Mouse (Mus musculus) frontal cortex, postnatal 25 days (tissue): ENCODE results near the gene Fthl17d.
"Not testable (repeated sequence)": the region's sequence is repeated elsewhere in the genome, so short reads cannot be mapped to it uniquely, and the experiment has no call there.

Experiments used
- DNase-seq, 2 experiments: peaks; one replicate each; pipeline ENCODE4 v3.0.0; 2022; ENCODE audit warnings: low spot score in 2 of 2

Gene Fthl17d

DNA sequence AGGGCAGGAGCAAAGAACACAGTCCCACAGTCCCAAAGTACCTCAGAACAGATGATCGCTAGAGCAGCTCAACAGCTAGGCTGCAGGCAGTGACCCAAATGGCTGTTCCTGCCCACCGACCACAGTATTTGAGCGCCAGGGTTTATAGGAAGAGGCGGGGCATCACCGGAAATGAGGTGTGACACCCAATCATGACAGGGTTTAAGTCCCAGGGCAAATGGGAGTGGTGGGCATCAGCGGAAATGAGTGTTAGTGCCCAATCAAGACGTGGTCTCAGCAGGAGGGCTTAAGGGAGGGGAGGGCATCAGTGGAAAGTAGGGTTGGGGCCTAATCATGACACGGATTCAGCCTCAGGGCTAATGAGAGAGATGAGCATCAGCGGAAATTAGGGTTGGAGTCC lies at the start of gene Fthl17d:
Gene Fthl17d (minus strand): TSS at position 101 of the 400 bp plus-strand sequence.
- DNase-seq: not testable (repeated sequence)

DNA sequence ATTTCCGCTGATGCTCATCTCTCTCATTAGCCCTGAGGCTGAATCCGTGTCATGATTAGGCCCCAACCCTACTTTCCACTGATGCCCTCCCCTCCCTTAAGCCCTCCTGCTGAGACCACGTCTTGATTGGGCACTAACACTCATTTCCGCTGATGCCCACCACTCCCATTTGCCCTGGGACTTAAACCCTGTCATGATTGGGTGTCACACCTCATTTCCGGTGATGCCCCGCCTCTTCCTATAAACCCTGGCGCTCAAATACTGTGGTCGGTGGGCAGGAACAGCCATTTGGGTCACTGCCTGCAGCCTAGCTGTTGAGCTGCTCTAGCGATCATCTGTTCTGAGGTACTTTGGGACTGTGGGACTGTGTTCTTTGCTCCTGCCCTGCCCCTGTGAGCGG lies 46.6 kb upstream of the Fthl17d start, which contains the start of gene Fthl17e:
Gene Fthl17e (plus strand): TSS at position 301 of the 400 bp plus-strand sequence.
- not testable (repeated sequence) for DNase-seq

DNA sequence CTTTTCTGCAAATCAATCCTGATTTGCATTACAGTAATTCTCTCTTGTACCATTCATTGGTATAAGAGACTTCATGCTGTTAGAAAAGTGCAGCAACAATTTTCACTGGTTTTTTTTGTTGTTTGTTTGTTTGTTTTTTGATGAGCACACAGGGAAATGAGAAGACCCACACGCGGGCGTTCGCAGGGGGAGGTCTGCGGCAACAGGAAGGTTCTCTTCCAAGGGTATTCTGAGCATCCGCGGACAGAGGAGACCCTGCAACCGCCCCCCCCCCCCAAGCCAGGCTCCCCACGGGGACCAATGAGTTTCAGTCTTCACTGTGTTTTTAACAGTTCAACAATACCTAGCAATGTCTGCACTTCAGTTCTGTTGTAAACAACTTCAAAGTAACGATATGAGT lies 32.9 kb upstream of the Fthl17d start:
- no peak for DNase-seq

DNA sequence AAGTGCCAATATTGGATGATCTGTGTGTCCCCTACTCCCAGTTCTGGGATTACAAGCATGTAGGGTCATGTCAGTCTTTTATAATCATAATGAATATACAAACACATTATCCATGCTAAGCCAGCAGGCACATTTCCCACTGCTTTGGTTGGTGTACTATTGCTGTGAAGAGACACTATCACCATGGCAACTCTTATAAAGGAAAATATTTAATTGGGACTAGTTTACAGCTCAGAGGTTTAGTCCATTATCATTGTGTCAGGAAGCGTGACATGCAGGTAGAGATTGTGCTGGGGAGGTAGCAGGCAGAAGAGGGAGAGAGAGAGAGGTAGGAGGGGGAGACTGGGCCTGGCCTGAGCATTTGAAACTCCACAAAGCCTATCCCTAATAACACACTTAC lies 29.5 kb upstream of the Fthl17d start:
- DNase-seq: no peak

DNA sequence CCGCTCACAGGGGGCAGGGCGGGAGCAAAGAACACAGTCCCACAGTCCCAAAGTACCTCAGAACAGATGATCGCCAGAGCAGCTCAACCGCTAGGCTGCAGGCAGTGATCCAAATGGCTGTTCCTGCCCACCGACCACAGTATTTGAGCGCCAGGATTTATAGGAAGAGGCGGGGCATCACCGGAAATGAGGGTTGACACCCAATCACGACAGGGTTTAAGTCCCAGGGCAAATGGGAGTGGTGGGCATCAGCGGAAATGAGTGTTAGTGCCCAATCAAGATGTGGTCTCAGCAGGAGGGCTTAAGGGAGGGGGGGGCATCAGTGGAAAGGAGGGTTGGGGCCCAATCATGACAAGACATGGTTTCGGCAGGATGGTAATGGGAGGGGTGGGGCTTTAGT lies 10.1 kb downstream of the Fthl17d start, which contains the start of gene Fthl17c:
Gene Fthl17c (minus strand): TSS at position 101 of the 400 bp plus-strand sequence.
- not testable (repeated sequence) for DNase-seq

DNA sequence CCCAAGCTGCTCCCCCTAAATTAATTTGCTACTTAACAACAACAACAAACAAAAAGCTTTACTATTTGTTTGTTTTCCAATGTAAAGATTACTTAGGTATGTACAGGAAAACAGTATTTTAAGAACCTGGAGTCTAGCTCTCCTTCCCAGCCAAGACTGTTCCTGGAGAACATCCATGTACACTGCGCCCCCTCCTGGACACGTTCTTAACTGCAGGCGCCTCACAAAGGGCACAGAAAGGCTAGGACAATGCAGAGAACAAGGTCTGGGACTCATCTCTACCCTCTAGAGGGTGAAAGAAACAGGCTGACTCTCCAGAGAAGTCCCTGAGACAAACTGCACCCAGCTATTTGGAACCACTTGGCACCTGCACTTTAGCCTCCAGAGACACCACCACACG lies 21.9 kb downstream of the Fthl17d start:
- peak in 1 of 2 experiments; percentile 4 for DNase-seq

DNA sequence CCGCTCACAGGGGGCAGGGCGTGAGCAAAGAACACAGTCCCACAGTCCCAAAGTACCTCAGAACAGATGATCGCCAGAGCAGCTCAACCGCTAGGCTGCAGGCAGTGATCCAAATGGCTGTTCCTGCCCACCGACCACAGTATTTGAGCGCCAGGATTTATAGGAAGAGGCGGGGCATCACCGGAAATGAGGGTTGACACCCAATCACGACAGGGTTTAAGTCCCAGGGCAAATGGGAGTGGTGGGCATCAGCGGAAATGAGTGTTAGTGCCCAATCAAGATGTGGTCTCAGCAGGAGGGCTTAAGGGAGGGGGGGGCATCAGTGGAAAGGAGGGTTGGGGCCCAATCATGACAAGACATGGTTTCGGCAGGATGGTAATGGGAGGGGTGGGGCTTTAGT lies 23.7 kb downstream of the Fthl17d start, which contains the start of gene Fthl17b:
Gene Fthl17b (minus strand): TSS at position 101 of the 400 bp plus-strand sequence.
- not testable (repeated sequence) for DNase-seq

DNA sequence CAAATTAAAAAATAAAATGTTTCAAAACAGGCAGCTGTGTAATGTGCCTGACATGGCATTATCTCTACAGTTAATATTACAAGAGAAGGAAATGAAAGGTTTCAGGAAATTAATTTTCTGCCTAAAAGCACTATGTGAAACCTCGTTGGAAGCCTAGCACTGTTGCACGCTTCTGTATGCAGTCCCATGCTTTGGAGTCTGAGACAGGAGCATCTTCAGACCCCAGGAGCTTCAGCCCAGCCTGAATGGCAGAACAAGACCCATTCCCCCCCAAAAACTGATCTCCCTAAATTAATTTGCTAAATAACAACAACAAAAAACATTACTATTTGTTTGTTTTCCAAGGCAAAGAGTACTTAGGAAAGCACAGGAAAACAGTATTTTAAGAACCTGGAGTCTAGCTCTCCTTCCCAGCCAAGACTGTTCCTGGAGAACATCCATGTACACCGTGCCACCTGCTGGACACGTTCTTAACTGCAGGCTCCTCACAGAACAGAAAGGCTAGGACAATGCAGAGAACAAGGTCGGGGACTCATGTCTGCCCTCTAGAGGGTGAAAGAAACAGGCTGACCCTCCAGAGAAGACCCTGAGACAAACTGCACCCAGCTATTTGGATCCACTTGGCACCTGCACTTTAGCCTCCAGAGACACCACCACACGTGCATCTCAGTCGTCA lies 38.3 kb downstream of the Fthl17d start:
- DNase-seq: peak; percentile 72 to 74

DNA sequence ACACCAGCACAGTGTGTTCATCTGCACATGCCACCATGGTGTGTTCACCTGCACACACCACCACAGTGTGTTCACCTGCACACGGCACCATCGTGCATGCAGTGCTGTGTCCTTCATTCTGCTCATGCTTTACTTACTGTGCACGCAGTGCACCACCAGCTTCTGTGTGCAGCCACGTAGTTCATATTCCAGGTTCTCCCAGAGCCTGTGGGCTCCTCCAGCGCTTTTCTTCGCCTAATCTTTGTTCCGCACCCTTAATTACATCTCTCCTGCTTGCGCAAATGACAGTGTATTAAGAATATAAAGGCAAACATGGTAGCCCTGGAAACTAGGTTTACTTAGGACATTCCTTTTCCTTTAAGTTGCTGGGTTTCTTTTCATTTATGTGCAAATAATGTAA lies 42.5 kb downstream of the Fthl17d start:
- no peak for DNase-seq
